In genomic region chr8:110808495-110809472, GRCm38 (mm10) we compare ENCODE assay signal across 8 mouse cellular contexts. TPM values are rescaled to one million over a fixed set of nuclear protein-coding genes. Genes with fewer than 3 reads are reported as not detected.
DNase-seq lines count a peak whose midpoint lies in the region; ATAC-seq and TF ChIP-seq lines count a peak whose summit lies in the region.
"Had no signal": no experiment of that assay in that cellular context is flagged by ENCODE, and none has a peak within 500 bp of the region (broad histone marks: within the 10 kb centered on the region; RNA-seq: fewer than 3 reads in every experiment).

No protein-coding gene starts in this region.

- no peaks in the 10 kb centered on the region for H3K27me3 ChIP-seq in liver, embryonic 11.5 days (replicated peaks; ENCODE audit: control insufficient read depth, insufficient read depth, low read length)
- no peaks in the 10 kb centered on the region for H3K27me3 ChIP-seq in stomach, postnatal 0 days (ENCODE audit: control insufficient read depth, insufficient read depth, low read length)
- H3K27me3 ChIP-seq: megakaryocyte, embryonic 14.5 days had no signal

- H3K36me3 ChIP-seq in liver, embryonic 11.5 days (ENCODE audit: control insufficient read depth, insufficient read depth, low read length) = peaks cover 40% of the 10 kb centered on the region
- H3K36me3 ChIP-seq in stomach, postnatal 0 days (ENCODE audit: control insufficient read depth, insufficient read depth, low read length) = peaks cover 39% of the 10 kb centered on the region

- no peak for TF ChIP-seq CTCF in stomach, postnatal 0 days (IDR thresholded peaks at IDR 0.05; ENCODE audit: low read depth)

- DNase-seq in liver = peak; percentile 26
- no peak for DNase-seq in liver, embryonic 11.5 days (ENCODE audit: low spot score)
- peak; percentile 64 for DNase-seq in brain, adult 2 months (ENCODE audit: low read depth, low spot score)
- DNase-seq in gastrocnemius, postnatal 25 days = peak; percentile 59
- DNase-seq in kidney, postnatal 14 days = peak; percentile 81
- DNase-seq in stomach, postnatal 0 days (ENCODE audit: low spot score) = peak; percentile 35
- DNase-seq in thymus, postnatal 10 days (ENCODE audit: low spot score in 2 of 2) = no peak

- no peaks in the 10 kb centered on the region for H3K4me1 ChIP-seq in liver, embryonic 11.5 days (replicated peaks; ENCODE audit: control insufficient read depth, insufficient read depth, low read length)
- H3K4me1 ChIP-seq in stomach, postnatal 0 days (replicated peaks; ENCODE audit: control insufficient read depth, insufficient read depth) = no peaks in the 10 kb centered on the region

- no peak overlapping the region for H3K9ac ChIP-seq in liver, embryonic 11.5 days (ENCODE audit: low read depth, low read length)
- H3K9ac ChIP-seq in stomach, postnatal 0 days (ENCODE audit: low read length) = no peak overlapping the region

- no peak for TF ChIP-seq EP300 in stomach, postnatal 0 days (optimal IDR thresholded peaks at IDR 0.05)

- H3K4me2 ChIP-seq in liver, embryonic 11.5 days = no peak overlapping the region
- no peak overlapping the region for H3K4me2 ChIP-seq in stomach, postnatal 0 days (replicated peaks; ENCODE audit: low read depth)

- no peak for ATAC-seq in liver, embryonic 11.5 days (replicated peaks; ENCODE audit: low FRiP score)
- ATAC-seq in stomach, postnatal 0 days (ENCODE audit: low FRiP score, low TSS enrichment) = peak; percentile 61; the same call in 1 of the 2 replicates

- no peak overlapping the region for H3K27ac ChIP-seq in liver, embryonic 11.5 days (ENCODE audit: low read depth, low read length)
- H3K27ac ChIP-seq in stomach, postnatal 0 days (replicated peaks) = peak overlapping the region; percentile 70

- H3K9me3 ChIP-seq in liver, embryonic 11.5 days (ENCODE audit: control insufficient read depth, low read length) = no peaks in the 10 kb centered on the region
- H3K9me3 ChIP-seq in stomach, postnatal 0 days (ENCODE audit: control insufficient read depth, low read length) = no peaks in the 10 kb centered on the region
- H3K9me3 ChIP-seq: megakaryocyte, embryonic 14.5 days had no signal

- 61% methylated on average over 13 of the region's 13 CpGs for WGBS in liver, embryonic 11.5 days
- 31% methylated on average over 13 of the region's 13 CpGs for WGBS in stomach, postnatal 0 days

- H3K4me3 ChIP-seq in liver, embryonic 11.5 days (ENCODE audit: low read depth, low read length) = no peak overlapping the region
- no peak overlapping the region for H3K4me3 ChIP-seq in stomach, postnatal 0 days (ENCODE audit: low read depth, low read length)
- H3K4me3 ChIP-seq: megakaryocyte, embryonic 14.5 days had no signal

RNA-seq across cellular contexts. Expression of gene Il34, which starts 3.1 kb away (rescaled TPM):
- polyA plus RNA-seq in liver, embryonic 11.5 days (2014; fragmentation: Nextera tagmentation; extraction: Ambion mirVana) = 0.18 and 0.36 TPM in 2 replicates
- total RNA-seq in gastrocnemius, postnatal 25 days (2021) = 1 to 10 TPM; 6.5 to 6.8 TPM
- polyA plus RNA-seq in stomach, postnatal 0 days (2015; fragmentation: Nextera tagmentation; extraction: Ambion mirVana) = 5.0 and 6.4 TPM in 2 replicates

RNA-seq across cellular contexts. Expression of gene Cog4, which starts 37.6 kb away (rescaled TPM):
- 51.4 and 57.3 TPM in 2 replicates for polyA plus RNA-seq in liver, embryonic 11.5 days (2014; fragmentation: Nextera tagmentation; extraction: Ambion mirVana)
- 10 to 100 TPM; 56.0 to 63.1 TPM for total RNA-seq in gastrocnemius, postnatal 25 days (2021)
- 34.1 and 34.9 TPM in 2 replicates for polyA plus RNA-seq in stomach, postnatal 0 days (2015; fragmentation: Nextera tagmentation; extraction: Ambion mirVana)

RNA-seq across cellular contexts. Expression of gene Sf3b3, which starts 37.8 kb away (rescaled TPM):
- polyA plus RNA-seq in liver, embryonic 11.5 days (2014; fragmentation: Nextera tagmentation; extraction: Ambion mirVana) = 187 and 214 TPM in 2 replicates
- total RNA-seq in gastrocnemius, postnatal 25 days (2021) = 10 to 100 TPM; 18.4 to 19.2 TPM
- 38.6 and 39.0 TPM in 2 replicates for polyA plus RNA-seq in stomach, postnatal 0 days (2015; fragmentation: Nextera tagmentation; extraction: Ambion mirVana)

Comparison
In these comparisons a context has a peak if more than half of its experiments do, and no peak if none do; other contexts are left out.
1. DNase-seq: peak in liver (single experiment), brain, adult 2 months (single experiment), gastrocnemius, postnatal 25 days (single experiment), kidney, postnatal 14 days (single experiment) and stomach, postnatal 0 days (single experiment); none in liver, embryonic 11.5 days (single experiment) and thymus, postnatal 10 days (0 of 2).